9 mouse cellular contexts compared by ENCODE assay signal in the genomic region with DNA sequence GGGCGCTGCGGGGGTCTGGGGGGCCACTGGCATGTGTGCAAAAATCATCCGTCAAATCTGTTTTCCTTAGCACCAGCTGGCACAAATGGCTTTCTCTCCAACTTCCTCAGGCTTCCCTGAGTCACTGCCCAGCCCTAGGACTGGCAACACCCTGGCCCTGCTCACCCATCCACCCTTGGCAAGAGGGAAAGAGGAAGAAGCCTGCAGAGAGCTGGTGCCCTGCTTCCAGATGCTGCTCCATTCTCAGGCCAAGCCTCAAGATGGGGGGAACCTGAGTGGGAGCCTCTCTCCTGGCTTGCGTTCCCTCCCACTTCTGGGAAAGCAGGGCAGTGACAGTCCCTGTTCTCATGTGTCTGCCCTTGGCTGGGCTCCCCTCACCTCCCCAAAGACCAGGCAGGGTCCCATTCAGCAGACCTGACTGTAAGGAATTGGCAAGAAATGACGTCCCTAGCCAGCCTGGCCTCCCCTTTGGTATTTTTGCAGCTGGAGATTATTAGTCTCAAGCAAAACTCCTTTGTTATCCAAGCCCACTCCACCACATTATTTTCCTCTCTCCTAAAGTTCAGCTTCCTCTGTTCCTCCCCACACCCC. TPM values are rescaled to one million over a fixed set of nuclear protein-coding genes. Genes with fewer than 3 reads are reported as not detected.
DNase-seq lines count a peak whose midpoint lies in the region; ATAC-seq and TF ChIP-seq lines count a peak whose summit lies in the region.
"Had no signal": no experiment of that assay in that cellular context is flagged by ENCODE, and none has a peak within 500 bp of the region (broad histone marks: within the 10 kb centered on the region; RNA-seq: fewer than 3 reads in every experiment).

No protein-coding gene starts in this region.

- no peaks in the 10 kb centered on the region for H3K36me3 ChIP-seq in heart, adult 2 months (ENCODE audit: control insufficient read depth, insufficient read depth, low read length)
- peaks cover 94% of the 10 kb centered on the region for H3K36me3 ChIP-seq in embryonic facial prominence, embryonic 10.5 days (replicated peaks)
- H3K36me3 ChIP-seq in intestine, embryonic 14.5 days (ENCODE audit: control insufficient read depth, insufficient read depth, low read length) = peaks cover 58% of the 10 kb centered on the region
- H3K36me3 ChIP-seq in neural tube, embryonic 15.5 days = peaks cover 77% of the 10 kb centered on the region
- H3K36me3 ChIP-seq: G1E had no signal

- H3K4me3 ChIP-seq in heart, adult 2 months = no peak overlapping the region
- no peak overlapping the region for H3K4me3 ChIP-seq in embryonic facial prominence, embryonic 10.5 days
- no peak overlapping the region for H3K4me3 ChIP-seq in intestine, embryonic 14.5 days (ENCODE audit: low read depth, low read length)
- no peak overlapping the region for H3K4me3 ChIP-seq in neural tube, embryonic 15.5 days (replicated peaks)

- no peaks in the 10 kb centered on the region for H3K9me3 ChIP-seq in embryonic facial prominence, embryonic 10.5 days
- no peaks in the 10 kb centered on the region for H3K9me3 ChIP-seq in intestine, embryonic 14.5 days (ENCODE audit: control insufficient read depth, low read length)
- H3K9me3 ChIP-seq in neural tube, embryonic 15.5 days (replicated peaks) = no peaks in the 10 kb centered on the region
- H3K9me3 ChIP-seq: G1E had no signal

- no peak for TF ChIP-seq CTCF in heart, adult 2 months (IDR thresholded peaks at IDR 0.05)

- H3K9ac ChIP-seq in heart, adult 2 months (ENCODE audit: low read depth, low read length) = no peak overlapping the region
- H3K9ac ChIP-seq in intestine, embryonic 14.5 days (ENCODE audit: low read length) = no peak overlapping the region
- H3K9ac ChIP-seq in neural tube, embryonic 15.5 days (replicated peaks) = no peak overlapping the region

- H3K27me3 ChIP-seq in heart, adult 2 months (ENCODE audit: control insufficient read depth, insufficient read depth, low read length) = no peaks in the 10 kb centered on the region
- no peaks in the 10 kb centered on the region for H3K27me3 ChIP-seq in embryonic facial prominence, embryonic 10.5 days (replicated peaks; ENCODE audit: low read depth, poor library complexity, severe bottlenecking)
- no peaks in the 10 kb centered on the region for H3K27me3 ChIP-seq in intestine, embryonic 14.5 days (replicated peaks; ENCODE audit: control insufficient read depth, insufficient read depth, low read length)
- H3K27me3 ChIP-seq in neural tube, embryonic 15.5 days (replicated peaks) = no peaks in the 10 kb centered on the region

- H3K79me2 ChIP-seq in heart, adult 2 months (replicated peaks; ENCODE audit: control insufficient read depth, insufficient read depth, low read length) = no peaks in the 10 kb centered on the region

- TF ChIP-seq EP300 in heart, adult 2 months (IDR thresholded peaks at IDR 0.05; ENCODE audit: insufficient read depth, low read depth, low read length) = no peak

- intact Hi-C loops in heart, adult 2 months (cut with DNase I) = no loop called here
- intact Hi-C loops in heart, postnatal 25 days (cut with DNase I) = no loop called here

- peaks cover 22% of the 10 kb centered on the region for H3K4me1 ChIP-seq in heart, adult 2 months (ENCODE audit: control insufficient read depth, insufficient read depth, low read length)
- peaks cover 52% of the 10 kb centered on the region for H3K4me1 ChIP-seq in embryonic facial prominence, embryonic 10.5 days
- H3K4me1 ChIP-seq in intestine, embryonic 14.5 days (replicated peaks; ENCODE audit: control insufficient read depth, insufficient read depth, low read length) = peaks cover 69% of the 10 kb centered on the region
- H3K4me1 ChIP-seq in neural tube, embryonic 15.5 days = peaks cover 38% of the 10 kb centered on the region

- DNase-seq in heart, adult 2 months = peak; percentile 42 to 66
- DNase-seq in heart, postnatal 25 days (ENCODE audit: low spot score) = no peak
- peak; percentile 85 for DNase-seq in NIH3T3 (ENCODE audit: low read depth)
- peak; percentile 46 for DNase-seq in embryonic facial prominence, embryonic 10.5 days (ENCODE audit: low spot score)
- DNase-seq in intestine, embryonic 14.5 days (ENCODE audit: low spot score) = no peak
- DNase-seq in thymus, postnatal 0 days (ENCODE audit: low spot score) = no peak
- DNase-seq in ovary, postnatal 36 days (ENCODE audit: low spot score) = no peak

- TF ChIP-seq POLR2A in heart, adult 2 months (IDR thresholded peaks at IDR 0.05; ENCODE audit: insufficient read depth, low read depth, low read length) = 0 out of 2 replicates have a peak, but pooled peaks have one; percentile 4

- 63% methylated on average over 5 of the region's 5 CpGs for WGBS in heart, adult 2 months
- 69% methylated on average over 5 of the region's 5 CpGs for WGBS in embryonic facial prominence, embryonic 10.5 days
- 86% methylated on average over 5 of the region's 5 CpGs for WGBS in intestine, embryonic 14.5 days
- WGBS in neural tube, embryonic 15.5 days = 76% methylated on average over 5 of the region's 5 CpGs

- H3K27ac ChIP-seq in heart, adult 2 months = peak overlapping the region; percentile 48
- H3K27ac ChIP-seq in embryonic facial prominence, embryonic 10.5 days (replicated peaks) = peak overlapping the region; percentile 72
- peak overlapping the region; percentile 57 for H3K27ac ChIP-seq in intestine, embryonic 14.5 days (ENCODE audit: low read depth)
- peak overlapping the region; percentile 54; the same call in 1 of the 2 replicates for H3K27ac ChIP-seq in neural tube, embryonic 15.5 days (replicated peaks)

- no peak overlapping the region for H3K4me2 ChIP-seq in intestine, embryonic 14.5 days (ENCODE audit: low read length)
- no peak overlapping the region for H3K4me2 ChIP-seq in neural tube, embryonic 15.5 days

- ATAC-seq in intestine, embryonic 14.5 days (replicated peaks; ENCODE audit: low FRiP score, low TSS enrichment, low read depth) = no peak
- ATAC-seq in neural tube, embryonic 15.5 days (ENCODE audit: low FRiP score) = no peak

RNA-seq across cellular contexts. Expression of a gene that starts 23.5 kb away (rescaled TPM):
- 10 to 100 TPM; 74.0 to 79.5 TPM for total RNA-seq in heart, adult 2 months (2021)
- 74.1 and 83.7 TPM in 2 replicates for polyA plus RNA-seq in heart, adult 2 months (2012; rRNA removed)
- 10 to 100 TPM; 70.7 to 90.2 TPM for total RNA-seq in heart, postnatal 25 days (2021)
- 66.6 and 70.6 TPM in 2 replicates for polyA plus RNA-seq in embryonic facial prominence, embryonic 10.5 days (2016; fragmentation: Nextera tagmentation; extraction: Ambion mirVana)
- 92.1 and 96.6 TPM in 2 replicates for polyA plus RNA-seq in intestine, embryonic 14.5 days (2014; fragmentation: Nextera tagmentation; extraction: Ambion mirVana)
- 102 and 108 TPM in 2 replicates for polyA plus RNA-seq in neural tube, embryonic 15.5 days (2015; fragmentation: Nextera tagmentation; extraction: Ambion mirVana)
- 8.0 and 8.6 TPM in 2 replicates for polyA plus RNA-seq in thymus, postnatal 0 days (2015; fragmentation: Nextera tagmentation; extraction: Ambion mirVana)

RNA-seq across cellular contexts. Expression of a gene that starts 45.4 kb away (rescaled TPM):
- total RNA-seq in heart, adult 2 months (2021) = 10 to 100 TPM; 43.7 to 43.9 TPM
- 49.5 and 61.7 TPM in 2 replicates for polyA plus RNA-seq in heart, adult 2 months (2012; rRNA removed)
- total RNA-seq in heart, postnatal 25 days (2021) = 10 to 100 TPM; 45.3 to 47.6 TPM
- 10.4 and 11.5 TPM in 2 replicates for polyA plus RNA-seq in embryonic facial prominence, embryonic 10.5 days (2016; fragmentation: Nextera tagmentation; extraction: Ambion mirVana)
- polyA plus RNA-seq in intestine, embryonic 14.5 days (2014; fragmentation: Nextera tagmentation; extraction: Ambion mirVana) = 28.5 and 29.4 TPM in 2 replicates
- polyA plus RNA-seq in neural tube, embryonic 15.5 days (2015; fragmentation: Nextera tagmentation; extraction: Ambion mirVana) = 5.0 and 11.5 TPM in 2 replicates
- polyA plus RNA-seq in thymus, postnatal 0 days (2015; fragmentation: Nextera tagmentation; extraction: Ambion mirVana) = 38.4 and 47.9 TPM in 2 replicates

Comparison
In these comparisons a context has a peak if more than half of its experiments do, and no peak if none do; other contexts are left out.
1. DNase-seq: peak in heart, adult 2 months (2 of 2), NIH3T3 (single experiment) and embryonic facial prominence, embryonic 10.5 days (single experiment); none in heart, postnatal 25 days (single experiment), intestine, embryonic 14.5 days (single experiment), thymus, postnatal 0 days (single experiment) and ovary, postnatal 36 days (single experiment).
2. Peak in every context shown above with its lines, with median percentiles within 50 percentile points of each other: H3K27ac ChIP-seq.